Mouse (Mus musculus): ENCODE measurements around the gene Cers4. TPM values are rescaled to one million over a fixed set of nuclear protein-coding genes. Genes with fewer than 3 reads are reported as not detected.

Gene Cers4
- total and polyA plus RNA-seq, 2 experiments from 2014 or later = 60.4 to 78.8 TPM

- Histone ChIP-seq H3K4me3 (ENCODE audit: low read depth, low read length) (no peak overlapping the region), H3K27me3 (ENCODE audit: control insufficient read depth, insufficient read depth, low read length) (no peaks in the 10 kb centered on the region), H3K4me2 (ENCODE audit: low read depth, low read length) (no peak overlapping the region), H3K27ac (ENCODE audit: low read depth) (no peak overlapping the region), H3K36me3 (replicated peaks; ENCODE audit: control insufficient read depth, insufficient read depth, low read length) (peaks cover 11% of the 10 kb centered on the region; the same call in 1 of the 2 replicates), H3K9me3 (replicated peaks; ENCODE audit: control insufficient read depth, low read length) (no peaks in the 10 kb centered on the region), H3K9ac (replicated peaks; ENCODE audit: low read depth, low read length) (no peak overlapping the region), H3K4me1 (ENCODE audit: control insufficient read depth, insufficient read depth) (peaks cover 11% of the 10 kb centered on the region)
- DNase-seq (ENCODE audit: low spot score) (no peak), ATAC-seq (ENCODE audit: insufficient read depth, low read depth) (no peak)
- 88% methylated on average over 1 of the region's 1 CpGs for WGBS
- TF ChIP-seq EP300 (IDR thresholded peaks at IDR 0.05; ENCODE audit: low read depth) (no peak), CTCF (IDR thresholded peaks at IDR 0.05; ENCODE audit: low read depth) (no peak)
Observed at GRCm38 (mm10) chr8:4497610-4498009, 4.8 kb downstream of the Cers4 start.

- Histone ChIP-seq H3K27ac (ENCODE audit: low read depth) (no peak overlapping the region), H3K4me3 (ENCODE audit: low read depth, low read length) (no peak overlapping the region), H3K4me1 (ENCODE audit: control insufficient read depth, insufficient read depth) (peaks cover 30% of the 10 kb centered on the region), H3K27me3 (ENCODE audit: control insufficient read depth, insufficient read depth, low read length) (no peaks in the 10 kb centered on the region), H3K36me3 (replicated peaks; ENCODE audit: control insufficient read depth, insufficient read depth, low read length) (peaks cover 17% of the 10 kb centered on the region), H3K9me3 (replicated peaks; ENCODE audit: control insufficient read depth, low read length) (no peaks in the 10 kb centered on the region), H3K9ac (replicated peaks; ENCODE audit: low read depth, low read length) (no peak overlapping the region), H3K4me2 (ENCODE audit: low read depth, low read length) (no peak overlapping the region)
- 67% methylated on average over 1 of the region's 1 CpGs for WGBS
- TF ChIP-seq EP300 (IDR thresholded peaks at IDR 0.05; ENCODE audit: low read depth) (no peak), CTCF (IDR thresholded peaks at IDR 0.05; ENCODE audit: low read depth) (no peak)
- no peak for ATAC-seq (ENCODE audit: insufficient read depth, low read depth)
- no peak for DNase-seq (ENCODE audit: low spot score)
Observed at GRCm38 (mm10) chr8:4505364-4505763, 12.5 kb downstream of the Cers4 start.

- Histone ChIP-seq H3K4me2 (ENCODE audit: low read depth, low read length) (no peak overlapping the region), H3K27me3 (ENCODE audit: control insufficient read depth, insufficient read depth, low read length) (no peaks in the 10 kb centered on the region), H3K9me3 (replicated peaks; ENCODE audit: control insufficient read depth, low read length) (no peaks in the 10 kb centered on the region), H3K36me3 (replicated peaks; ENCODE audit: control insufficient read depth, insufficient read depth, low read length) (peaks cover 6% of the 10 kb centered on the region), H3K9ac (replicated peaks; ENCODE audit: low read depth, low read length) (no peak overlapping the region), H3K4me1 (ENCODE audit: control insufficient read depth, insufficient read depth) (peaks cover 51% of the 10 kb centered on the region), H3K4me3 (ENCODE audit: low read depth, low read length) (no peak overlapping the region), H3K27ac (ENCODE audit: low read depth) (no peak overlapping the region; the same call in 1 of the 2 replicates)
- no peak for DNase-seq (ENCODE audit: low spot score)
- TF ChIP-seq EP300 (IDR thresholded peaks at IDR 0.05; ENCODE audit: low read depth) (no peak), CTCF (IDR thresholded peaks at IDR 0.05; ENCODE audit: low read depth) (no peak)
- ATAC-seq (ENCODE audit: insufficient read depth, low read depth) = no peak
- 39% methylated on average over 5 of the region's 5 CpGs for WGBS
Observed at GRCm38 (mm10) chr8:4507527-4507926, 14.7 kb downstream of the Cers4 start.

GRCm38 (mm10) chr8:4510824-4511223, 18.0 kb downstream of the Cers4 start:
- H3K4me3 ChIP-seq (ENCODE audit: low read depth, low read length) = no peak overlapping the region
- H3K4me1 ChIP-seq (ENCODE audit: control insufficient read depth, insufficient read depth) = peaks cover 77% of the 10 kb centered on the region
- no peaks in the 10 kb centered on the region for H3K9me3 ChIP-seq (replicated peaks; ENCODE audit: control insufficient read depth, low read length)
- H3K27me3 ChIP-seq (ENCODE audit: control insufficient read depth, insufficient read depth, low read length) = no peaks in the 10 kb centered on the region
- TF ChIP-seq CTCF (IDR thresholded peaks at IDR 0.05; ENCODE audit: low read depth) (peak; percentile 29), EP300 (IDR thresholded peaks at IDR 0.05; ENCODE audit: low read depth) (no peak)
- H3K4me2 ChIP-seq (ENCODE audit: low read depth, low read length) = no peak overlapping the region
- peak overlapping the region; percentile 96 for H3K27ac ChIP-seq (ENCODE audit: low read depth)
- H3K36me3 ChIP-seq (replicated peaks; ENCODE audit: control insufficient read depth, insufficient read depth, low read length) = 0 out of 2 replicates have a peak, but pooled peaks cover 1% of the 10 kb centered on the region
- no peak for DNase-seq (ENCODE audit: low spot score)
- ATAC-seq (ENCODE audit: insufficient read depth, low read depth) = no peak
- 74% methylated on average over 4 of the region's 4 CpGs for WGBS
- no peak overlapping the region for H3K9ac ChIP-seq (replicated peaks; ENCODE audit: low read depth, low read length)

GRCm38 (mm10) chr8:4511429-4512115, 18.7 kb downstream of the Cers4 start:
- DNase-seq (ENCODE audit: low spot score) (peak; percentile 47), ATAC-seq (ENCODE audit: insufficient read depth, low read depth) (no peak)
- no peaks in the 10 kb centered on the region for H3K27me3 ChIP-seq (ENCODE audit: control insufficient read depth, insufficient read depth, low read length)
- 2% methylated on average over 2 of the region's 2 CpGs for WGBS
- no peak overlapping the region; the same call in 1 of the 2 replicates for H3K9ac ChIP-seq (replicated peaks; ENCODE audit: low read depth, low read length)
- H3K4me1 ChIP-seq (ENCODE audit: control insufficient read depth, insufficient read depth) = peaks cover 70% of the 10 kb centered on the region
- peak overlapping the region; percentile 96 for H3K27ac ChIP-seq (ENCODE audit: low read depth)
- H3K4me3 ChIP-seq (ENCODE audit: low read depth, low read length) = no peak overlapping the region
- TF ChIP-seq CTCF (IDR thresholded peaks at IDR 0.05; ENCODE audit: low read depth) (no peak), EP300 (IDR thresholded peaks at IDR 0.05; ENCODE audit: low read depth) (no peak)
- H3K4me2 ChIP-seq (ENCODE audit: low read depth, low read length) = peak overlapping the region; percentile 45
- no peaks in the 10 kb centered on the region for H3K9me3 ChIP-seq (replicated peaks; ENCODE audit: control insufficient read depth, low read length)
- peaks cover 6% of the 10 kb centered on the region; the same call in 1 of the 2 replicates for H3K36me3 ChIP-seq (replicated peaks; ENCODE audit: control insufficient read depth, insufficient read depth, low read length)

Measured in heart, postnatal 0 days (tissue).